Mouse (Mus musculus) MEL (cell line): ENCODE measurements at regions not wholly inside any gene's neighbourhood (a gene's known extent, or its start where the extent isn't known, plus 50 kb on each side); places are given as distances from the start of the nearest gene placed in this dataset.

ENCODE experiments used
- DNase-seq: peaks from one replicate; pipeline ENCODE4 v3.0.0; 2011; ENCODE audit warnings: low read depth, low spot score
- H3K27ac ChIP-seq: 2 replicates; pipeline ENCODE4 v1.5.1; 2012; ENCODE audit warnings: low read depth, mild to moderate bottlenecking, control low read depth, low read length, moderate library complexity; ENCODE audit not compliant: control insufficient read depth
- H3K27me3 ChIP-seq, 2 experiments: fragments of 150-350 bp in 1 of 2; sonication (generic) in 1 of 2; 2 replicates each; pipeline ENCODE4 v1.6.1; 2012; ENCODE audit warnings: low read length in 2 of 2, mild to moderate bottlenecking in 2 of 2, improper control_type of control experiment in 1 of 2, moderate library complexity in 1 of 2; ENCODE audit not compliant: insufficient read depth in 2 of 2, control insufficient read depth in 1 of 2
- H3K36me3 ChIP-seq, 2 experiments: 2 replicates each; pipeline ENCODE4 v1.6.1; 2012 to 2014; ENCODE audit warnings: low read length in 2 of 2, improper control_type of control experiment in 1 of 2, inconsistent platforms in 1 of 2, mild to moderate bottlenecking in 1 of 2; ENCODE audit not compliant: insufficient read depth in 2 of 2, control insufficient read depth in 1 of 2
- H3K4me1 ChIP-seq, 2 experiments: fragments of 150-350 bp in 1 of 2; sonication (generic) in 1 of 2; 2 replicates each; pipeline ENCODE4 v1.6.1; 2012; ENCODE audit warnings: low read length in 2 of 2, improper control_type of control experiment in 1 of 2, mild to moderate bottlenecking in 1 of 2; ENCODE audit not compliant: insufficient read depth in 2 of 2, control insufficient read depth in 1 of 2
- H3K4me3 ChIP-seq, 2 experiments: fragments of 150-350 bp in 1 of 2; sonication (generic) in 1 of 2; 2 replicates each; pipeline ENCODE4 v1.5.1; 2012; ENCODE audit warnings: low read depth in 2 of 2, low read length in 2 of 2, mild to moderate bottlenecking in 2 of 2, moderate library complexity in 2 of 2, control low read depth in 1 of 2, improper control_type of control experiment in 1 of 2; ENCODE audit not compliant: control insufficient read depth in 1 of 2, insufficient read depth in 1 of 2
- H3K79me2 ChIP-seq: 2 replicates; pipeline ENCODE4 v1.6.1; 2012; ENCODE audit warnings: mild to moderate bottlenecking, low read length, moderate library complexity; ENCODE audit not compliant: control insufficient read depth, poor library complexity, insufficient read depth
- H3K9ac ChIP-seq: 2 replicates; pipeline ENCODE4 v1.6.1; 2012; ENCODE audit warnings: low read depth, mild to moderate bottlenecking, control low read depth, low read length, moderate library complexity; ENCODE audit not compliant: control insufficient read depth, poor library complexity, severe bottlenecking
- H3K9me3 ChIP-seq: fragments of 150-350 bp; sonication (generic); replicated peaks from 2 replicates; pipeline ENCODE4 v1.6.1; 2012; ENCODE audit warnings: mild to moderate bottlenecking, low read length, improper control_type of control experiment, moderate library complexity; ENCODE audit not compliant: insufficient read depth
- BHLHE40 ChIP-seq: IDR thresholded peaks from 2 replicates; pipeline ENCODE4 v1.6.1; 2012; ENCODE audit warnings: low read depth, mild to moderate bottlenecking, inconsistent platforms, low read length, improper control_type of control experiment, borderline replicate concordance
- ETS1 ChIP-seq: IDR thresholded peaks from 2 replicates; pipeline ENCODE4 v1.6.1; 2012; ENCODE audit warnings: low read depth, mild to moderate bottlenecking, inconsistent platforms, low read length, improper control_type of control experiment, moderate library complexity
- GABPA ChIP-seq: IDR thresholded peaks from 2 replicates; pipeline ENCODE4 v1.6.1; 2012; ENCODE audit warnings: low read depth, mild to moderate bottlenecking, inconsistent platforms, low read length, improper control_type of control experiment, moderate library complexity
- JUND ChIP-seq: IDR thresholded peaks from 2 replicates; pipeline ENCODE4 v1.6.1; 2011; ENCODE audit warnings: low read depth, mild to moderate bottlenecking, improper control_type of control experiment, low read length
- MAZ ChIP-seq: IDR thresholded peaks from 2 replicates; pipeline ENCODE4 v1.6.1; 2012; ENCODE audit warnings: low read depth, mild to moderate bottlenecking, inconsistent platforms, low read length, improper control_type of control experiment
- MYB ChIP-seq: IDR thresholded peaks from 2 replicates; pipeline ENCODE4 v1.6.1; 2011; ENCODE audit warnings: mild to moderate bottlenecking, low read depth, low read length, improper control_type of control experiment
- MYC ChIP-seq: IDR thresholded peaks from 2 replicates; pipeline ENCODE4 v1.6.1; 2011; ENCODE audit warnings: low read depth, mild to moderate bottlenecking, low read length, improper control_type of control experiment, moderate library complexity
- NELFE ChIP-seq: IDR thresholded peaks from 2 replicates; pipeline ENCODE4 v1.6.1; 2011; ENCODE audit warnings: low read depth, low read length, improper control_type of control experiment
- NRF1 ChIP-seq: IDR thresholded peaks from 2 replicates; pipeline ENCODE4 v1.6.1; 2014; ENCODE audit warnings: low read depth, mild to moderate bottlenecking, inconsistent platforms, low read length, improper control_type of control experiment, moderate library complexity; ENCODE audit not compliant: poor library complexity, insufficient read depth, severe bottlenecking
- RCOR1 ChIP-seq: IDR thresholded peaks from 2 replicates; pipeline ENCODE4 v1.6.1; 2012; ENCODE audit warnings: low read depth, mild to moderate bottlenecking, inconsistent platforms, low read length, improper control_type of control experiment
- TBP ChIP-seq: IDR thresholded peaks from 2 replicates; pipeline ENCODE4 v1.8.0; 2011; ENCODE audit warnings: low read depth, low read length, improper control_type of control experiment
- UBTF ChIP-seq: IDR thresholded peaks from 2 replicates; pipeline ENCODE4 v1.6.1; 2012; ENCODE audit warnings: low read depth, mild to moderate bottlenecking, inconsistent platforms, low read length, improper control_type of control experiment, moderate library complexity, borderline replicate concordance; ENCODE audit not compliant: insufficient read depth
- USF1 ChIP-seq: IDR thresholded peaks from 2 replicates; pipeline ENCODE4 v1.6.1; 2014; ENCODE audit warnings: low read depth, mild to moderate bottlenecking, inconsistent platforms, low read length, improper control_type of control experiment, moderate library complexity
- ZKSCAN1 ChIP-seq: IDR thresholded peaks from 2 replicates; pipeline ENCODE4 v1.6.1; 2012; ENCODE audit warnings: low read depth, mild to moderate bottlenecking, inconsistent platforms, low read length, improper control_type of control experiment, moderate library complexity

GRCm38 (mm10) chr10:17038259-17039043 lies 684.6 kb upstream of the Cited2 start (continued):
- TF ChIP-seq RCOR1 (peak; percentile 84), UBTF (no peak), NRF1 (no peak)
- TF ChIP-seq, all 39 proteins: peak for 11

GRCm38 (mm10) chr10:17042090-17042489 lies 680.9 kb upstream of the Cited2 start:
- Histone ChIP-seq H3K9me3 (no peaks in the 10 kb centered on the region), H3K9ac (no peak overlapping the region), H3K4me1 (peaks cover 0 to 6% of the 10 kb centered on the region in 2 experiments; a peak in 2 of 4 replicates), H3K27me3 (no peaks in the 10 kb centered on the region), H3K27ac (no peak overlapping the region), H3K36me3 (peaks cover 0 to 11% of the 10 kb centered on the region in 2 experiments; a peak in 2 of 4 replicates), H3K79me2 (no peaks in the 10 kb centered on the region), H3K4me3 (no peak overlapping the region)
- DNase-seq: no peak
- no peak for TF ChIP-seq MYC
- TF ChIP-seq GABPA: no peak
- TF ChIP-seq NELFE: no peak
- peak; percentile 50; the same call in 1 of the 2 replicates for TF ChIP-seq USF1
- no peak for TF ChIP-seq TBP
- TF ChIP-seq ETS1: no peak
- TF ChIP-seq RCOR1: no peak

GRCm38 (mm10) chr10:17042973-17043372 lies 680.0 kb upstream of the Cited2 start:
- Histone ChIP-seq H3K79me2 (no peaks in the 10 kb centered on the region), H3K9me3 (no peaks in the 10 kb centered on the region), H3K4me3 (no peak overlapping the region), H3K9ac (no peak overlapping the region), H3K27ac (no peak overlapping the region), H3K4me1 (peaks cover 0 to 6% of the 10 kb centered on the region in 2 experiments; a peak in 1 of 4 replicates), H3K36me3 (peaks cover 0 to 9% of the 10 kb centered on the region in 2 experiments; a peak in 2 of 4 replicates), H3K27me3 (no peaks in the 10 kb centered on the region)
- no peak for DNase-seq
- TF ChIP-seq NELFE: no peak
- no peak for TF ChIP-seq MYB
- TF ChIP-seq ZKSCAN1: no peak
- TF ChIP-seq BHLHE40: no peak
- no peak for TF ChIP-seq JUND
- no peak for TF ChIP-seq MAZ
- TF ChIP-seq ETS1: no peak
- no peak for TF ChIP-seq UBTF
